In the genomic region with DNA sequence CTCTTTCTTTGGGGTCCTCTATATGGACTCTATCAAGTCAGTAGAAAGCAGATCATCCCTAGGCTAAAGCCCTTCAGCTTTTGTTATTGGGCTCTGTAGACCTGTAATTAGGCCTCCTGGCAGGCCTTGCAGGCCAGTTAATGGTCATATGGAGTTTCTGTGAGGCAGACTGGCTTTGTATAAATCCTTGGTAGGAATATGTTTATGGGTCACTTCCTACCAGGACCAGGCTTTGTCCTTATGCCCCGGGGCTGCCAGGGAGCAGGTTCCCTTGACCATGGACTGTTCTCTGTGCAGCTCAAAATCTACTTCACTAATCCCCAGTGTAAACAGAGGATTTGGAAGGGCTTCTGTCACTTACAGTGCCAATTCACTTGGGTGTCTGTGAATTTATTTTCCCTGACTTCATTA, we compare ENCODE assay signal across 25 mouse cellular contexts.
DNase-seq lines count a peak whose midpoint lies in the region; ATAC-seq and TF ChIP-seq lines count a peak whose summit lies in the region.
"Had no signal": no experiment of that assay in that cellular context is flagged by ENCODE, and none has a peak within 500 bp of the region (broad histone marks: within the 10 kb centered on the region; RNA-seq: fewer than 3 reads in every experiment).

No protein-coding gene starts in this region.

- ATAC-seq in hindbrain, postnatal 0 days, result no peak
- peak; percentile 45; the same call in 1 of the 2 replicates for ATAC-seq in midbrain, embryonic 15.5 days (replicated peaks)
- no peak for ATAC-seq in megakaryocyte progenitor cell, adult 5-6 weeks (replicated peaks; ENCODE audit: poor library complexity)
- ATAC-seq: inflammation-experienced regulatory T-cells, adult 6 months; liver, embryonic 12.5 days had no signal

- TF ChIP-seq POLR2A in brain, embryonic 14.5 days (IDR thresholded peaks at IDR 0.05; ENCODE audit: borderline replicate concordance, extremely low read depth, insufficient read depth, insufficient read length, poor library complexity, severe bottlenecking), result no peak
- TF ChIP-seq POLR2A in thymus, adult 2 months (IDR thresholded peaks at IDR 0.05; ENCODE audit: control insufficient read depth, extremely low read depth, insufficient read depth, low read length, poor library complexity), result no peak

- peaks cover 4% of the 10 kb centered on the region; the same call in 1 of the 2 replicates for H3K4me1 ChIP-seq in hindbrain, embryonic 10.5 days (replicated peaks)
- H3K4me1 ChIP-seq in hindbrain, postnatal 0 days (ENCODE audit: insufficient read depth, low read length), result no peaks in the 10 kb centered on the region
- 0 out of 2 replicates have a peak, but pooled peaks cover 4% of the 10 kb centered on the region for H3K4me1 ChIP-seq in embryonic facial prominence, embryonic 10.5 days
- H3K4me1 ChIP-seq in midbrain, embryonic 15.5 days, result no peaks in the 10 kb centered on the region
- no peaks in the 10 kb centered on the region for H3K4me1 ChIP-seq in thymus, adult 2 months (replicated peaks; ENCODE audit: control insufficient read depth, insufficient read depth, low read length)
- H3K4me1 ChIP-seq: liver, embryonic 12.5 days had no signal

- no peak overlapping the region for H3K4me2 ChIP-seq in hindbrain, postnatal 0 days (ENCODE audit: low read depth, low read length)
- no peak overlapping the region for H3K4me2 ChIP-seq in midbrain, embryonic 15.5 days
- H3K4me2 ChIP-seq: limb, embryonic 12.5 days; liver, embryonic 12.5 days; lung, embryonic 14.5 days had no signal

- H3K9ac ChIP-seq in hindbrain, postnatal 0 days (replicated peaks; ENCODE audit: low read length), result no peak overlapping the region
- no peak overlapping the region for H3K9ac ChIP-seq in midbrain, embryonic 15.5 days
- H3K9ac ChIP-seq: limb, embryonic 12.5 days; liver, embryonic 12.5 days; lung, embryonic 14.5 days had no signal

- no peak for TF ChIP-seq CTCF in hindbrain, postnatal 0 days (IDR thresholded peaks at IDR 0.05; ENCODE audit: low read depth)
- TF ChIP-seq CTCF in brain, embryonic 14.5 days (IDR thresholded peaks at IDR 0.05; ENCODE audit: borderline replicate concordance, extremely low read depth, insufficient read depth, insufficient read length), result no peak
- TF ChIP-seq CTCF in thymus, adult 2 months (IDR thresholded peaks at IDR 0.05; ENCODE audit: borderline replicate concordance, control insufficient read depth, extremely low read depth, insufficient read depth, low read length, poor library complexity), result no peak

- H3K4me3 ChIP-seq in hindbrain, embryonic 10.5 days, result no peak overlapping the region
- no peak overlapping the region for H3K4me3 ChIP-seq in hindbrain, postnatal 0 days (ENCODE audit: low read length)
- H3K4me3 ChIP-seq in embryonic facial prominence, embryonic 10.5 days, result no peak overlapping the region
- H3K4me3 ChIP-seq in midbrain, embryonic 15.5 days, result no peak overlapping the region
- H3K4me3 ChIP-seq in thymus, adult 2 months (ENCODE audit: control insufficient read depth, insufficient read depth, low read length), result no peak overlapping the region
- H3K4me3 ChIP-seq: erythroblast, embryonic 14.5 days; heart, adult 2 months; left cerebral cortex, adult 2 months; limb, embryonic 12.5 days; liver, embryonic 12.5 days had no signal

- 68% methylated on average over 1 of the region's 1 CpGs for WGBS in hindbrain, embryonic 10.5 days
- 68% methylated on average over 1 of the region's 1 CpGs for WGBS in hindbrain, postnatal 0 days
- WGBS in embryonic facial prominence, embryonic 10.5 days, result 71% methylated on average over 1 of the region's 1 CpGs
- 21% methylated on average over 1 of the region's 1 CpGs for WGBS in midbrain, embryonic 15.5 days
- WGBS in thymus, adult 2 months, result 90% methylated on average over 1 of the region's 1 CpGs

- H3K27me3 ChIP-seq in hindbrain, embryonic 10.5 days (ENCODE audit: insufficient read depth, poor library complexity, severe bottlenecking), result no peaks in the 10 kb centered on the region
- no peaks in the 10 kb centered on the region for H3K27me3 ChIP-seq in hindbrain, postnatal 0 days (ENCODE audit: insufficient read depth, low read length)
- no peaks in the 10 kb centered on the region for H3K27me3 ChIP-seq in embryonic facial prominence, embryonic 10.5 days (replicated peaks; ENCODE audit: low read depth, poor library complexity, severe bottlenecking)
- H3K27me3 ChIP-seq in midbrain, embryonic 15.5 days (replicated peaks), result no peaks in the 10 kb centered on the region
- H3K27me3 ChIP-seq in thymus, adult 2 months (ENCODE audit: control insufficient read depth, insufficient read depth, low read length), result no peaks in the 10 kb centered on the region
- H3K27me3 ChIP-seq: limb, embryonic 12.5 days; liver, embryonic 12.5 days had no signal

- no peak overlapping the region for H3K27ac ChIP-seq in hindbrain, embryonic 10.5 days
- no peak overlapping the region for H3K27ac ChIP-seq in hindbrain, postnatal 0 days
- H3K27ac ChIP-seq in embryonic facial prominence, embryonic 10.5 days (replicated peaks), result no peak overlapping the region
- no peak overlapping the region for H3K27ac ChIP-seq in midbrain, embryonic 15.5 days
- H3K27ac ChIP-seq in thymus, adult 2 months (ENCODE audit: control insufficient read depth, insufficient read depth, low read length), result no peak overlapping the region
- H3K27ac ChIP-seq: heart, adult 2 months; left cerebral cortex, adult 2 months; limb, embryonic 12.5 days; liver, embryonic 12.5 days; macrophage had no signal

- DNase-seq in hindbrain, embryonic 10.5 days (ENCODE audit: low spot score), result peak; percentile 6
- no peak for DNase-seq in hindbrain, postnatal 0 days (ENCODE audit: low spot score)
- DNase-seq in brain, embryonic 14.5 days (ENCODE audit: low read depth), result peak; percentile 66
- DNase-seq in embryonic facial prominence, embryonic 10.5 days (ENCODE audit: low spot score), result peak; percentile 20
- DNase-seq in thymus, adult 2 months, result no peak
- no peak for DNase-seq in left cerebral cortex, adult 8-10 months (ENCODE audit: low spot score in 2 of 2)
- DNase-seq: adrenal gland, postnatal 10 days; B cell, adult 2 months; cerebellum, adult 11-12 months; cerebellum, postnatal 14 days; gastrocnemius, postnatal 25 days; heart, adult 2 months; kidney, adult 2 months; kidney, postnatal 25 days; layer of hippocampus, adult 9-11 months; lung, embryonic 14.5 days; thymus, postnatal 25 days had no signal

- H3K9me3 ChIP-seq in hindbrain, embryonic 10.5 days, result no peaks in the 10 kb centered on the region
- H3K9me3 ChIP-seq in hindbrain, postnatal 0 days (ENCODE audit: low read length), result no peaks in the 10 kb centered on the region
- no peaks in the 10 kb centered on the region for H3K9me3 ChIP-seq in embryonic facial prominence, embryonic 10.5 days
- no peaks in the 10 kb centered on the region for H3K9me3 ChIP-seq in midbrain, embryonic 15.5 days
- H3K9me3 ChIP-seq: limb, embryonic 12.5 days; liver, embryonic 12.5 days had no signal

- H3K36me3 ChIP-seq in hindbrain, embryonic 10.5 days, result no peaks in the 10 kb centered on the region
- no peaks in the 10 kb centered on the region for H3K36me3 ChIP-seq in hindbrain, postnatal 0 days (ENCODE audit: insufficient read depth, low read length)
- no peaks in the 10 kb centered on the region for H3K36me3 ChIP-seq in embryonic facial prominence, embryonic 10.5 days (replicated peaks)
- H3K36me3 ChIP-seq in midbrain, embryonic 15.5 days (replicated peaks), result no peaks in the 10 kb centered on the region
- H3K36me3 ChIP-seq in thymus, adult 2 months (ENCODE audit: control insufficient read depth, insufficient read depth, low read length), result no peaks in the 10 kb centered on the region
- H3K36me3 ChIP-seq: limb, embryonic 12.5 days; liver, embryonic 12.5 days had no signal

Comparison
In these comparisons a context has a peak if more than half of its experiments do, and no peak if none do; other contexts are left out.
1. DNase-seq: peak in hindbrain, embryonic 10.5 days (single experiment), brain, embryonic 14.5 days (single experiment) and embryonic facial prominence, embryonic 10.5 days (single experiment); none in hindbrain, postnatal 0 days (single experiment), thymus, adult 2 months (single experiment) and left cerebral cortex, adult 8-10 months (0 of 2).